Mouse (Mus musculus) ES-E14 (cell line): ENCODE data around the gene Hspa1a.
"Not testable (repeated sequence)": the region's sequence is repeated elsewhere in the genome, so short reads cannot be mapped to it uniquely, and the experiment has no call there.

ENCODE experiments used
- HCFC1 ChIP-seq: IDR thresholded peaks from 2 replicates; pipeline ENCODE4 v1.6.1; 2012; ENCODE audit warnings: low read length, inconsistent platforms, borderline replicate concordance; ENCODE audit not compliant: insufficient read depth
- MAFK ChIP-seq: IDR thresholded peaks from 2 replicates; pipeline ENCODE4 v1.6.1; 2014; ENCODE audit warnings: mild to moderate bottlenecking, low read depth, low read length, inconsistent platforms; ENCODE audit not compliant: insufficient read depth
- ZC3H11A ChIP-seq: IDR thresholded peaks from 2 replicates; pipeline ENCODE4 v1.6.1; 2012; ENCODE audit warnings: low read depth, mild to moderate bottlenecking, inconsistent platforms, low read length, borderline replicate concordance

DNA sequence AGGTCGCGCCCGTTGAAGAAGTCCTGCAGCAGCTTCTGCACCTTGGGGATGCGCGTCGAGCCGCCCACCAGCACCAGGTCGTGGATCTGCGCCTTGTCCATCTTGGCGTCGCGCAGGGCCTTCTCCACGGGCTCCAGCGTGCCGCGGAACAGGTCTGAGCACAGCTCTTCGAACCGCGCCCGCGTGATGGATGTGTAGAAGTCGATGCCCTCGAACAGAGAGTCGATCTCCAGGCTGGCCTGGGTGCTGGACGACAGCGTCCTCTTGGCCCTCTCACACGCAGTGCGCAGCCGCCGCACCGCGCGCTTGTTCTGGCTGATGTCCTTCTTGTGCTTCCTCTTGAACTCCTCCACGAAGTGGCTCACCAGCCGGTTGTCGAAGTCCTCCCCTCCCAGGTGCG lies 1.1 kb downstream of the Hspa1a start:
- not testable (repeated sequence) for TF ChIP-seq ZC3H11A, MAFK, HCFC1
